Mouse (Mus musculus) liver, adult (tissue): ENCODE measurements at regions not wholly inside any gene's neighbourhood (a gene's known extent, or its start where the extent isn't known, plus 50 kb on each side); places are given as distances from the start of the nearest gene placed in this dataset.

Experiments used
- GATA4 ChIP-seq: IDR thresholded peaks from 2 replicates; pipeline ENCODE4 v1.6.1; 2014; ENCODE audit warnings: mild to moderate bottlenecking, low read length; ENCODE audit not compliant: insufficient replicate concordance

- no peak for TF ChIP-seq GATA4
Measured at GRCm38 (mm10) chr16:21339061-21339459, 83.9 kb upstream of the Vps8 start.

- TF ChIP-seq GATA4 = no peak
Measured at GRCm38 (mm10) chr16:21339460-21340081, 83.3 kb upstream of the Vps8 start.

- no peak for TF ChIP-seq GATA4
Measured at GRCm38 (mm10) chr16:21340136-21340535, 82.8 kb upstream of the Vps8 start.

- TF ChIP-seq GATA4 = no peak
Measured at GRCm38 (mm10) chr16:21349869-21350268, 73.0 kb upstream of the Vps8 start.

- TF ChIP-seq GATA4 = no peak
Measured at GRCm38 (mm10) chr16:21351289-21351688, 71.6 kb upstream of the Vps8 start.

GRCm38 (mm10) chr16:21353111-21353510 is 69.8 kb upstream of the Vps8 start:
- no peak for TF ChIP-seq GATA4

GRCm38 (mm10) chr16:21353545-21353944 is 69.4 kb upstream of the Vps8 start:
- TF ChIP-seq GATA4 = no peak

- TF ChIP-seq GATA4 = no peak
Measured at GRCm38 (mm10) chr16:21355638-21356037, 67.3 kb upstream of the Vps8 start.

- TF ChIP-seq GATA4 = no peak
Measured at GRCm38 (mm10) chr16:21357433-21357832, 65.5 kb upstream of the Vps8 start.

GRCm38 (mm10) chr16:21358313-21358920 is 64.5 kb upstream of the Vps8 start:
- TF ChIP-seq GATA4 = no peak

- TF ChIP-seq GATA4 = no peak
Measured at GRCm38 (mm10) chr16:21359459-21359858, 63.5 kb upstream of the Vps8 start.

GRCm38 (mm10) chr16:21361406-21361805 is 61.5 kb upstream of the Vps8 start:
- no peak for TF ChIP-seq GATA4

GRCm38 (mm10) chr16:21362663-21363367 is 60.1 kb upstream of the Vps8 start:
- TF ChIP-seq GATA4 = no peak

GRCm38 (mm10) chr16:21364885-21365284 is 58.0 kb upstream of the Vps8 start:
- TF ChIP-seq GATA4 = no peak

- TF ChIP-seq GATA4 = no peak
Measured at GRCm38 (mm10) chr16:21367449-21367848, 55.5 kb upstream of the Vps8 start.

GRCm38 (mm10) chr16:21368821-21369220 is 54.1 kb upstream of the Vps8 start:
- TF ChIP-seq GATA4 = no peak
